ENCODE assay signal across 22 mouse cellular contexts in genomic region chr8:48560227-48560626, GRCm38 (mm10).
A peak's percentile ranks its signal among the peaks of the same experiment; 100 is the strongest.
DNase-seq lines count a peak whose midpoint lies in the region; ATAC-seq and TF ChIP-seq lines count a peak whose summit lies in the region.
"Had no signal": no experiment of that assay in that cellular context is flagged by ENCODE, and none has a peak within 500 bp of the region (broad histone marks: within the 10 kb centered on the region; RNA-seq: fewer than 3 reads in every experiment).

No protein-coding gene starts in this region.

- no peaks in the 10 kb centered on the region for H3K36me3 ChIP-seq in forebrain, postnatal 0 days (ENCODE audit: insufficient read depth)
- H3K36me3 ChIP-seq in forebrain, embryonic 11.5 days (ENCODE audit: control insufficient read depth, insufficient read depth, low read length): no peaks in the 10 kb centered on the region
- no peaks in the 10 kb centered on the region for H3K36me3 ChIP-seq in kidney, adult 2 months (ENCODE audit: control insufficient read depth, insufficient read depth, low read length)
- no peaks in the 10 kb centered on the region for H3K36me3 ChIP-seq in lung, postnatal 0 days (ENCODE audit: insufficient read depth, low read length)
- H3K36me3 ChIP-seq: forebrain, embryonic 12.5 days; heart, embryonic 12.5 days; hindbrain, embryonic 12.5 days; limb, embryonic 15.5 days; liver, embryonic 15.5 days; neural tube, embryonic 12.5 days; stomach, embryonic 15.5 days had no signal

- H3K9ac ChIP-seq in forebrain, postnatal 0 days: no peak overlapping the region
- no peak overlapping the region for H3K9ac ChIP-seq in forebrain, embryonic 11.5 days (ENCODE audit: low read length)
- no peak overlapping the region for H3K9ac ChIP-seq in lung, postnatal 0 days (replicated peaks; ENCODE audit: low read depth)
- H3K9ac ChIP-seq: forebrain, embryonic 12.5 days; heart, embryonic 12.5 days; hindbrain, embryonic 12.5 days; limb, embryonic 15.5 days; liver, embryonic 15.5 days; neural tube, embryonic 12.5 days; stomach, embryonic 15.5 days had no signal

- TF ChIP-seq POLR2A in kidney, adult 2 months (IDR thresholded peaks at IDR 0.05; ENCODE audit: low read depth, low read length): no peak
- TF ChIP-seq POLR2A in brain, embryonic 14.5 days (IDR thresholded peaks at IDR 0.05; ENCODE audit: borderline replicate concordance, extremely low read depth, insufficient read depth, insufficient read length, poor library complexity, severe bottlenecking): no peak

- no peak overlapping the region for H3K27ac ChIP-seq in forebrain, postnatal 0 days (ENCODE audit: low read depth, low read length)
- H3K27ac ChIP-seq in forebrain, embryonic 11.5 days (ENCODE audit: low read depth, low read length): no peak overlapping the region
- no peak overlapping the region for H3K27ac ChIP-seq in kidney, adult 2 months (ENCODE audit: insufficient read depth, low read depth, low read length)
- no peak overlapping the region for H3K27ac ChIP-seq in lung, postnatal 0 days (ENCODE audit: low read length)
- H3K27ac ChIP-seq: forebrain, embryonic 12.5 days; hindbrain, embryonic 12.5 days; limb, embryonic 15.5 days; liver, embryonic 15.5 days; neural tube, embryonic 12.5 days; stomach, embryonic 15.5 days had no signal

- DNase-seq in forebrain, postnatal 0 days: peak; percentile 47
- no peak for DNase-seq in forebrain, embryonic 11.5 days (ENCODE audit: low spot score)
- DNase-seq in kidney, adult 2 months: no peak
- DNase-seq in kidney, postnatal 10 days: no peak
- DNase-seq in lung, postnatal 0 days (ENCODE audit: low spot score): no peak
- DNase-seq in lung, postnatal 10 days: no peak
- no peak for DNase-seq in brain, embryonic 14.5 days (ENCODE audit: low read depth)
- DNase-seq in urinary bladder, postnatal 36 days (ENCODE audit: low spot score in 2 of 2): no peak
- DNase-seq: adrenal gland, adult 8-10 months; cerebellum, adult 9-10 months; heart, postnatal 14 days; kidney, adult 8-10 months; kidney, postnatal 25 days; layer of hippocampus, adult 9-11 months; midbrain, embryonic 14.5 days had no signal

- no peak overlapping the region for H3K4me2 ChIP-seq in forebrain, postnatal 0 days (ENCODE audit: low read depth)
- H3K4me2 ChIP-seq in forebrain, embryonic 11.5 days (ENCODE audit: low read depth, low read length, severe bottlenecking): no peak overlapping the region
- no peak overlapping the region for H3K4me2 ChIP-seq in lung, postnatal 0 days (replicated peaks; ENCODE audit: low read depth, low read length)
- H3K4me2 ChIP-seq: forebrain, embryonic 12.5 days; heart, embryonic 12.5 days; hindbrain, embryonic 12.5 days; limb, embryonic 15.5 days; liver, embryonic 15.5 days; neural tube, embryonic 12.5 days; stomach, embryonic 15.5 days had no signal

- no peaks in the 10 kb centered on the region for H3K4me1 ChIP-seq in forebrain, postnatal 0 days (ENCODE audit: insufficient read depth)
- H3K4me1 ChIP-seq in forebrain, embryonic 11.5 days (replicated peaks; ENCODE audit: control insufficient read depth, insufficient read depth, low read length): no peaks in the 10 kb centered on the region; the same call in 1 of the 2 replicates
- no peaks in the 10 kb centered on the region for H3K4me1 ChIP-seq in kidney, adult 2 months (ENCODE audit: control insufficient read depth, insufficient read depth, low read length)
- H3K4me1 ChIP-seq in lung, postnatal 0 days (ENCODE audit: insufficient read depth, low read depth, low read length): no peaks in the 10 kb centered on the region; the same call in 1 of the 2 replicates
- H3K4me1 ChIP-seq: heart, embryonic 12.5 days; hindbrain, embryonic 12.5 days; liver, embryonic 15.5 days; neural tube, embryonic 12.5 days had no signal

- TF ChIP-seq EP300 in lung, postnatal 0 days (IDR thresholded peaks at IDR 0.05): no peak

- ATAC-seq in forebrain, postnatal 0 days: no peak
- ATAC-seq in forebrain, embryonic 11.5 days (replicated peaks; ENCODE audit: low FRiP score): no peak
- no peak for ATAC-seq in lung, postnatal 0 days

- 87% methylated on average over 9 of the region's 9 CpGs for WGBS in forebrain, postnatal 0 days
- 81% methylated on average over 9 of the region's 9 CpGs for WGBS in forebrain, embryonic 11.5 days
- 68% methylated on average over 9 of the region's 9 CpGs for WGBS in kidney, adult 2 months
- 67% methylated on average over 9 of the region's 9 CpGs for WGBS in lung, postnatal 0 days

- TF ChIP-seq CTCF in forebrain, postnatal 0 days (IDR thresholded peaks at IDR 0.05; ENCODE audit: low read depth): peak; percentile 56
- TF ChIP-seq CTCF in kidney, adult 2 months (conservative IDR thresholded peaks at IDR 0.05; ENCODE audit: insufficient read depth, insufficient read length, low read depth, low read length): 0 out of 2 replicates have a peak, but pooled peaks have one; percentile 11
- TF ChIP-seq CTCF in lung, postnatal 0 days (IDR thresholded peaks at IDR 0.05): 0 out of 2 replicates have a peak, but pooled peaks have one; percentile 10
- peak; percentile 39; the same call in 1 of the 2 replicates for TF ChIP-seq CTCF in brain, embryonic 14.5 days (IDR thresholded peaks at IDR 0.05; ENCODE audit: borderline replicate concordance, extremely low read depth, insufficient read depth, insufficient read length)

- H3K4me3 ChIP-seq in forebrain, postnatal 0 days (ENCODE audit: low read depth, low read length): no peak overlapping the region
- no peak overlapping the region for H3K4me3 ChIP-seq in forebrain, embryonic 11.5 days (ENCODE audit: low read depth, low read length)
- no peak overlapping the region for H3K4me3 ChIP-seq in kidney, adult 2 months (ENCODE audit: insufficient read depth, low read depth, low read length)
- H3K4me3 ChIP-seq in lung, postnatal 0 days (ENCODE audit: low read depth, low read length): no peak overlapping the region
- H3K4me3 ChIP-seq: forebrain, embryonic 12.5 days; heart, embryonic 12.5 days; hindbrain, embryonic 12.5 days; limb, embryonic 15.5 days; liver, embryonic 15.5 days; neural tube, embryonic 12.5 days; stomach, embryonic 15.5 days had no signal

- no peaks in the 10 kb centered on the region for H3K27me3 ChIP-seq in forebrain, postnatal 0 days (ENCODE audit: insufficient read depth, low read length)
- no peaks in the 10 kb centered on the region for H3K27me3 ChIP-seq in forebrain, embryonic 11.5 days (ENCODE audit: control insufficient read depth, insufficient read depth, low read length)
- 0 out of 2 replicates have a peak, but pooled peaks cover 1% of the 10 kb centered on the region for H3K27me3 ChIP-seq in kidney, adult 2 months (replicated peaks; ENCODE audit: control insufficient read depth, insufficient read depth, low read length)
- H3K27me3 ChIP-seq in lung, postnatal 0 days (replicated peaks; ENCODE audit: insufficient read depth, low read length): peaks cover 1% of the 10 kb centered on the region; the same call in 1 of the 2 replicates
- H3K27me3 ChIP-seq: heart, embryonic 12.5 days; hindbrain, embryonic 12.5 days; limb, embryonic 15.5 days; neural tube, embryonic 12.5 days; stomach, embryonic 15.5 days had no signal

- H3K9me3 ChIP-seq in forebrain, postnatal 0 days (ENCODE audit: low read length): no peaks in the 10 kb centered on the region
- no peaks in the 10 kb centered on the region for H3K9me3 ChIP-seq in forebrain, embryonic 11.5 days (ENCODE audit: control insufficient read depth, low read length)
- no peaks in the 10 kb centered on the region for H3K9me3 ChIP-seq in lung, postnatal 0 days (ENCODE audit: low read length)
- H3K9me3 ChIP-seq: forebrain, embryonic 12.5 days; heart, embryonic 12.5 days; hindbrain, embryonic 12.5 days; limb, embryonic 15.5 days; liver, embryonic 15.5 days; neural tube, embryonic 12.5 days; stomach, embryonic 15.5 days had no signal
